Mouse (Mus musculus) heart, embryonic 13.5 days (tissue): ENCODE measurements around the gene Vav1. TPM values are rescaled to one million over a fixed set of nuclear protein-coding genes. Genes with fewer than 3 reads are reported as not detected.
"Not testable (repeated sequence)": the region's sequence is repeated elsewhere in the genome, so short reads cannot be mapped to it uniquely, and the experiment has no call there.

ENCODE experiments used
- ATAC-seq: fragments of 200-750 bp; cut with Nextera tagmentation; 2 replicates; pipeline ENCODE4 v1.8.0; 2017; ENCODE audit warnings: moderate TSS enrichment; ENCODE audit not compliant: insufficient number of reproducible peaks, low FRiP score, low TSS enrichment; ENCODE audit errors: extremely low read depth
- H3K27ac ChIP-seq: fragments of 300-500 bp; sonication (generic); replicated peaks from 2 replicates; pipeline ENCODE4 v1.5.1; 2015; ENCODE audit warnings: moderate library complexity, mild to moderate bottlenecking, inconsistent platforms
- H3K27me3 ChIP-seq: fragments of 300-500 bp; sonication (generic); replicated peaks from 2 replicates; pipeline ENCODE4 v1.6.1; 2015; ENCODE audit warnings: mild to moderate bottlenecking, inconsistent platforms
- H3K36me3 ChIP-seq: fragments of 300-500 bp; sonication (generic); 2 replicates; pipeline ENCODE4 v1.6.1; 2015; ENCODE audit warnings: mild to moderate bottlenecking, inconsistent platforms
- H3K4me1 ChIP-seq: fragments of 300-500 bp; sonication (generic); 2 replicates; pipeline ENCODE4 v1.6.1; 2015; ENCODE audit warnings: inconsistent platforms
- H3K4me2 ChIP-seq: fragments of 300-500 bp; sonication (generic); 2 replicates; pipeline ENCODE4 v1.6.1; 2015; ENCODE audit warnings: inconsistent platforms, mild to moderate bottlenecking, moderate library complexity
- H3K4me3 ChIP-seq: fragments of 300-500 bp; sonication (generic); 2 replicates; pipeline ENCODE4 v1.5.1; 2015; ENCODE audit warnings: moderate library complexity, mild to moderate bottlenecking, inconsistent platforms
- H3K9ac ChIP-seq: fragments of 300-500 bp; sonication (generic); 2 replicates; pipeline ENCODE4 v1.6.1; 2015; ENCODE audit warnings: inconsistent platforms, mild to moderate bottlenecking, moderate library complexity
- H3K9me3 ChIP-seq: fragments of 300-500 bp; sonication (generic); 2 replicates; pipeline ENCODE4 v1.6.1; 2016; ENCODE audit warnings: inconsistent platforms
- WGBS: fragments of 180-500 bp; shearing (Covaris S2); methylation state at CpG from one replicate; pipeline ENCODE4 v1.1.7; 2015; ENCODE audit warnings: mixed read lengths; 5-methylcytosine and 5-hydroxymethylcytosine counted together
- polyA plus RNA-seq: library from polyadenylated mRNA; unstranded; fragments of >200 nt; fragmentation: Nextera tagmentation; extraction: Ambion mirVana; gene quantifications from 2 replicates; pipeline ENCODE4 v1.2.1, GENCODE M21; 2015

The Vav1 gene
- polyA plus RNA-seq, 1 experiment from 2014 or later: 2.4 TPM

GRCm38 (mm10) chr17:57273846-57274245, 5.1 kb upstream of the Vav1 start:
- H3K4me1 ChIP-seq: peaks cover 24% of the 10 kb centered on the region
- 26% methylated on average over 6 of the region's 7 CpGs for WGBS
- no peak overlapping the region for H3K9ac ChIP-seq
- no peaks in the 10 kb centered on the region for H3K36me3 ChIP-seq
- no peaks in the 10 kb centered on the region for H3K9me3 ChIP-seq
- peaks cover 50% of the 10 kb centered on the region for H3K27me3 ChIP-seq
- no peak overlapping the region for H3K4me3 ChIP-seq
- no peak overlapping the region for H3K27ac ChIP-seq
- no peak overlapping the region for H3K4me2 ChIP-seq
- no peak for ATAC-seq

- Histone ChIP-seq H3K9ac (peak overlapping the region; percentile 74), H3K4me1 (peaks cover 24% of the 10 kb centered on the region), H3K36me3 (no peaks in the 10 kb centered on the region), H3K9me3 (no peaks in the 10 kb centered on the region), H3K27me3 (peaks cover 58% of the 10 kb centered on the region), H3K27ac (no peak overlapping the region), H3K4me2 (peak overlapping the region; percentile 88), H3K4me3 (peak overlapping the region; percentile 62)
- 6% methylated on average over 15 of the region's 15 CpGs for WGBS
- no peak for ATAC-seq
Measured at GRCm38 (mm10) chr17:57274686-57275085, 4.2 kb upstream of the Vav1 start.

- H3K4me2 ChIP-seq: peak overlapping the region; percentile 88
- H3K27me3 ChIP-seq: peaks cover 64% of the 10 kb centered on the region
- H3K9me3 ChIP-seq: no peaks in the 10 kb centered on the region
- no peaks in the 10 kb centered on the region for H3K36me3 ChIP-seq
- no peak overlapping the region for H3K27ac ChIP-seq
- H3K4me3 ChIP-seq: peak overlapping the region; percentile 62
- H3K4me1 ChIP-seq: peaks cover 24% of the 10 kb centered on the region
- H3K9ac ChIP-seq: peak overlapping the region; percentile 74
- ATAC-seq: peak; percentile 81
- WGBS: 1% methylated on average over 51 of the region's 53 CpGs
Measured at GRCm38 (mm10) chr17:57275111-57275996, 3.5 kb upstream of the Vav1 start.

- no peak for ATAC-seq
- H3K27me3 ChIP-seq: peaks cover 69% of the 10 kb centered on the region
Measured at GRCm38 (mm10) chr17:57275997-57276351, 2.9 kb upstream of the Vav1 start.

GRCm38 (mm10) chr17:57276634-57277121, 2.2 kb upstream of the Vav1 start:
- H3K9me3 ChIP-seq: no peaks in the 10 kb centered on the region
- H3K36me3 ChIP-seq: no peaks in the 10 kb centered on the region
- no peak for ATAC-seq
- H3K27ac ChIP-seq: 0 out of 2 replicates have a peak overlapping the region, but pooled peaks have one; percentile 26
- H3K9ac ChIP-seq: peak overlapping the region; percentile 74
- peak overlapping the region; percentile 88 for H3K4me2 ChIP-seq
- H3K27me3 ChIP-seq: peaks cover 70% of the 10 kb centered on the region
- peak overlapping the region; percentile 62 for H3K4me3 ChIP-seq
- H3K4me1 ChIP-seq: peaks cover 24% of the 10 kb centered on the region
- under 1% methylated on average over 20 of the region's 20 CpGs for WGBS

More at GRCm38 (mm10) chr17:57275997-57276351, 2.9 kb upstream of the Vav1 start:
- no peaks in the 10 kb centered on the region for H3K9me3 ChIP-seq
- H3K36me3 ChIP-seq: no peaks in the 10 kb centered on the region
- peaks cover 24% of the 10 kb centered on the region for H3K4me1 ChIP-seq
- peak overlapping the region; percentile 74 for H3K9ac ChIP-seq
- peak overlapping the region; percentile 62 for H3K4me3 ChIP-seq
- 4% methylated on average over 13 of the region's 13 CpGs for WGBS
- no peak overlapping the region for H3K27ac ChIP-seq
- H3K4me2 ChIP-seq: peak overlapping the region; percentile 88

GRCm38 (mm10) chr17:57277598-57278261, 1.2 kb upstream of the Vav1 start:
- H3K9me3 ChIP-seq: not testable (repeated sequence)
- H3K27me3 ChIP-seq: peaks cover 61% of the 10 kb centered on the region
- WGBS: 70% methylated on average over 4 of the region's 5 CpGs

GRCm38 (mm10) chr17:57278537-57278936, 363 bp upstream of the Vav1 start:
- Histone ChIP-seq H3K9ac (no peak overlapping the region), H3K9me3 (no peaks in the 10 kb centered on the region), H3K4me2 (no peak overlapping the region), H3K36me3 (no peaks in the 10 kb centered on the region), H3K4me3 (no peak overlapping the region), H3K27ac (no peak overlapping the region), H3K4me1 (peaks cover 24% of the 10 kb centered on the region), H3K27me3 (peaks cover 54% of the 10 kb centered on the region)
- no peak for ATAC-seq
- WGBS: 56% methylated on average over 2 of the region's 2 CpGs

More at GRCm38 (mm10) chr17:57277598-57278261, 1.2 kb upstream of the Vav1 start:
- H3K36me3 ChIP-seq, H3K4me2 ChIP-seq, H3K4me3 ChIP-seq, ATAC-seq, H3K9ac ChIP-seq, H3K27ac ChIP-seq: not testable (repeated sequence)
- H3K4me1 ChIP-seq: peaks cover 24% of the 10 kb centered on the region

GRCm38 (mm10) chr17:57279591-57280224, 808 bp downstream of the Vav1 start:
- peak overlapping the region; percentile 21 for H3K4me3 ChIP-seq
- H3K4me1 ChIP-seq: peaks cover 23% of the 10 kb centered on the region
- H3K27ac ChIP-seq: no peak overlapping the region
- WGBS: 52% methylated on average over 9 of the region's 9 CpGs
- no peaks in the 10 kb centered on the region for H3K36me3 ChIP-seq
- H3K27me3 ChIP-seq: peaks cover 43% of the 10 kb centered on the region
- no peak overlapping the region for H3K4me2 ChIP-seq
- no peak overlapping the region for H3K9ac ChIP-seq
- ATAC-seq: no peak
- H3K9me3 ChIP-seq: no peaks in the 10 kb centered on the region

GRCm38 (mm10) chr17:57280411-57280810, 1.5 kb downstream of the Vav1 start:
- Histone ChIP-seq H3K36me3 (no peaks in the 10 kb centered on the region), H3K9ac (no peak overlapping the region), H3K9me3 (no peaks in the 10 kb centered on the region), H3K4me3 (peak overlapping the region; percentile 21; the same call in 1 of the 2 replicates), H3K27me3 (peaks cover 37% of the 10 kb centered on the region), H3K4me2 (no peak overlapping the region), H3K4me1 (peaks cover 17% of the 10 kb centered on the region), H3K27ac (no peak overlapping the region)
- WGBS: 58% methylated on average over 3 of the region's 3 CpGs
- no peak for ATAC-seq

GRCm38 (mm10) chr17:57283906-57284305, 5.0 kb downstream of the Vav1 start:
- no peak overlapping the region for H3K27ac ChIP-seq
- H3K4me1 ChIP-seq: no peaks in the 10 kb centered on the region
- no peak overlapping the region for H3K9ac ChIP-seq
- H3K36me3 ChIP-seq: no peaks in the 10 kb centered on the region
- 74% methylated on average over 5 of the region's 5 CpGs for WGBS
- H3K9me3 ChIP-seq: no peaks in the 10 kb centered on the region
- no peak overlapping the region for H3K4me3 ChIP-seq
- no peak overlapping the region for H3K4me2 ChIP-seq
- no peak for ATAC-seq
- H3K27me3 ChIP-seq: peaks cover 20% of the 10 kb centered on the region

- no peak overlapping the region for H3K9ac ChIP-seq
- H3K27ac ChIP-seq: no peak overlapping the region
- H3K36me3 ChIP-seq: no peaks in the 10 kb centered on the region
- H3K27me3 ChIP-seq: 0 out of 2 replicates have a peak, but pooled peaks cover 8% of the 10 kb centered on the region
- ATAC-seq: no peak
- H3K9me3 ChIP-seq: no peaks in the 10 kb centered on the region
- H3K4me2 ChIP-seq: no peak overlapping the region
- H3K4me3 ChIP-seq: no peak overlapping the region
- H3K4me1 ChIP-seq: peaks cover 2% of the 10 kb centered on the region; the same call in 1 of the 2 replicates
- WGBS: 48% methylated on average over 2 of the region's 2 CpGs
Measured at GRCm38 (mm10) chr17:57285077-57285476, 6.2 kb downstream of the Vav1 start.
